Mouse (Mus musculus): ENCODE measurements around the gene Tbc1d22b.

- TF ChIP-seq CTCF (conservative IDR thresholded peaks at IDR 0.05; ENCODE audit: low read length) (no peak), POU5F1 (IDR thresholded peaks at IDR 0.05; ENCODE audit: borderline replicate concordance, low read length) (no peak)
These were observed 73.9 kb downstream of the Tbc1d22b start for GRCm38 (mm10) chr17:29623488-29623887.

Data from E14TG2a.4 (cell line).